Mouse (Mus musculus) thymus, postnatal 14 days (tissue): ENCODE data around the gene 1700001P01Rik.
"Not testable (repeated sequence)": the region's sequence is repeated elsewhere in the genome, so short reads cannot be mapped to it uniquely, and the experiment has no call there.

Experiments used
- DNase-seq: peaks from one replicate; pipeline ENCODE4 v3.0.0; 2021

Gene 1700001P01Rik

DNA sequence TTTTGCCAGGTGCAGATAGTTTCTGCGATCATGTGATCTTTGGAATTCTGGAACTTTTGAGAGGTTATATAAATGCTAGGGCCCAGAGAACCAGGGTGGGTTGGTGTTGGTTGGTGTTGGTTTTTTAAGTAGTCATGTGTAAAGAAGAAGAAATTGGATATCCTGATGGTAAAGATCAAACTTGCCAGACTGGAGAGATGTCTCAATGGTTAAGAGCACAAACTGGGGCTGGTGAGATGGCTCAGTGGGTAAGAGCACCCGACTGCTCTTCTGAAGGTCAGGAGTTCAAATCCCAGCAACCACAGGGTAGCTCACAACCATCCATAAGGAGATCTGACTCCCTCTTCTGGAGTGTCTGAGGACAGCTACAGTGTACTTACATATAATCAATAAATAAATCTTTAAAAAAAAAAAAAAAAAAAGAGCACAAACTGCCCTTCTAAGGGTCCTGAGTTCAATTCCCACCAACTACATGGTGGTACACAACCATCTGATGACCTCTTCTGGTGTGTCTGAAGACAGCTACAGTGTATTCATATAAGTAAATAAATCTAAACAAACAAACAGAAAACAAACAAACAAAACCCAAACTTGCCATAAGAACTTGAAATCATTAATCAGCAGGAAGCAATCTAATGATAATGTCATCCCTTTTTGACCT, 15.2 kb upstream of the 1700001P01Rik start:
- not testable (repeated sequence) for DNase-seq

DNA sequence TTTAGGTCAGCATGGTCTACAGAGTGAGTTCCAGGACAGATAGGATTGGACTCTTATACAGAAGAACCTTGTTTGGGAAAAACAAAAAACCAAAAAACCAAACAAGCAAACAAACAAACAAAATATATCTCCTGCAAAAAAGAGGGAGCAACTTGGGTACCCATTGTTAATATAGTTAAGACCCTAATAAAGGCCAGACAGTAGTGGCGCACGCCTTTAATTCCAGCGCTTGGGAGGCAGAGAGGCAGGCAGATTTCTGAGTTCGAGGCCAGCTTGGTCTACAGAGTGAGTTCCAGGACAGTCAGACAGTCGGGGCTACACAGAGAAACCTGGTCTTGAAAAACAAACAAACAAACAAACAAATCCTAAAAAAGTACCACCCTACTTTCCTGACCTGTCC, 14.0 kb upstream of the 1700001P01Rik start:
- DNase-seq: no peak

GRCm38 (mm10) chr11:97787961-97788360, 12.2 kb upstream of the 1700001P01Rik start:
- no peak for DNase-seq

GRCm38 (mm10) chr11:97782564-97782895, 6.8 kb upstream of the 1700001P01Rik start:
- no peak for DNase-seq

DNA sequence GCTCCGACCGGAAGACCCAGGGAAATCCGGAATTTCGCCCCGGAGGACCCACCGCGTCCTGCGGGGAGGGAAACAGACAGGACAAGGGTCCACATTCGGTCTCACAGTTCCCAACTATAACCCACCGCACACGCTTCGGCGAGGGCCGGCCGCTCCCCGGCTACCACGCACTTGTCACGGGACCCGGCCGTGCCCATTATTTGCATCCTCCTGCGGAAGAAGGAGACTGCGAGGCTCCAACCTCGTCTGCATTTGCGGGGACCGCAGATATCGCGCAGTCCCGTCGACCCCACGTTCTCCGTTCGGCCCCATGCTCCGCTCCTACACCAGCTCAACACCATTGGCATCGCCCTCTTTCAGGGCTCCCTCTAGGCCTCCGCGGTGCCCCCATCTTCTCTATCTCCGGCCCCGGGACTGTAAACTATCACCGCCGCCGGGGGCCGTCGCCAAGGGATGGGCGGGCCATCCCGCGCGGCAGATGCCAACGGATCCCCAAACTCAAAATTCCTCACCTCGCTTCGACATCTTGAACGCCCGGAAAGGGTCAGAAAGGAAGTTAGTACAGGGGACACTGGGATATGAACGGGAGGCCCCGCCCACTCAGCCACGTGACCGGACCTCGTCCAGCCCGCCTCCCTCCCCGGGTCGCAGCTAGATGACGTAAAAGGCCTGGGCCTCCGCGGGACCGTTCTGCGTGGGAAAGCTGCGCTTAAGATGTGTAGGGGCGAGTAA, 6.3 kb upstream of the 1700001P01Rik start, which contains the start of gene Rpl23:
Gene Rpl23, minus strand, starts transcription at position 606 of the 732 bp plus-strand sequence.
- DNase-seq: peak; percentile 99

DNA sequence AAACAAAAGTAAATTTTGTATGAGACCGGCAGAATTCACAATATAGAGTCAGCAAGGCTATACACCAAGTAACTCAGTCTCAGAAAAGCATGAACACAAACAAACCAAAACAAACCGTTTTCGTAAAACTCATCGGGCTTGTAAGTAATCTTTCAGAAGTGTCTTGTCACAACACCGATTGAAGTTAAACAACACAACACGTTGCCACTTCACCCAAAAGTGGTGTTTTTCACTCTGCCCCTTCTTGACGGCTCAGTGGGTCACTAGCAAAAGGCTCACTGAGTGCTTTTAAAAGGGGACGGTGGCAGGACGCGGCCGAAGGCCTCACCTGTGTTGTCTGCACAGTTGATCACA, 5.7 kb upstream of the 1700001P01Rik start:
- no peak for DNase-seq

- DNase-seq: no peak
These were observed 4.4 kb upstream of the 1700001P01Rik start for GRCm38 (mm10) chr11:97779968-97780701.

GRCm38 (mm10) chr11:97778918-97779317, 3.2 kb upstream of the 1700001P01Rik start:
- no peak for DNase-seq

GRCm38 (mm10) chr11:97777129-97777529, 1.4 kb upstream of the 1700001P01Rik start:
- DNase-seq: peak; percentile 34

DNA sequence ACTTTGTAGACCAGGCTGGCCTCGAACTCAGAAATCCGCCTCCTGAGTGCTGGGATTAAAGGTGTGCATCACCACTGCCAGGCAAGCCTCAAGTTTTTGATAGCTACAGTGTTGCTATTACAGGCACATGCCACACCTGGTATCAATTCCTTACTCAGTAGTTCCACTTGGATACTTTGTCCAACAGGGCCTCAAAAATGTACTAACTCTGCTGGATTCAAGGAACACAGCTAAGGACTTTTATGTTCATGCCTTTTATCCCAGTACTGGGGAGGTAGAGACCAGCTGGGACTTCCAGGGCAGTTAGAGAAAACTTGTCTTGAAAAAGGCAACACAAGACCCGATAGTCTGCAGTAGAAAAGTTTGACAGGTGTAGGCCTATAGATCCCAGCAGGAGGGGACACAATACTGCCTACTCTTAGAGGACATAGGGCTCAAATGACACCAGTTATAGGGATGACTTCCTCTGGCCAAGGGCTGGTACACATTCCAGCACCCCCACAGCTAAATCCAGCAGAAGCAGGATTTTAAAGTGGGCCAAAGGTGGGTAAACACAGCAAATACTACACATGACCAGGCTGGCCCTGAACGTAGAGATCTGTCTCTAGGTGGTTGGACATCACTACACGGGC, 895 bp upstream of the 1700001P01Rik start:
- DNase-seq: no peak

GRCm38 (mm10) chr11:97775186-97775585, 532 bp downstream of the 1700001P01Rik start:
- DNase-seq: no peak

- no peak for DNase-seq
These were observed 4.3 kb downstream of the 1700001P01Rik start for GRCm38 (mm10) chr11:97771410-97771809.

DNA sequence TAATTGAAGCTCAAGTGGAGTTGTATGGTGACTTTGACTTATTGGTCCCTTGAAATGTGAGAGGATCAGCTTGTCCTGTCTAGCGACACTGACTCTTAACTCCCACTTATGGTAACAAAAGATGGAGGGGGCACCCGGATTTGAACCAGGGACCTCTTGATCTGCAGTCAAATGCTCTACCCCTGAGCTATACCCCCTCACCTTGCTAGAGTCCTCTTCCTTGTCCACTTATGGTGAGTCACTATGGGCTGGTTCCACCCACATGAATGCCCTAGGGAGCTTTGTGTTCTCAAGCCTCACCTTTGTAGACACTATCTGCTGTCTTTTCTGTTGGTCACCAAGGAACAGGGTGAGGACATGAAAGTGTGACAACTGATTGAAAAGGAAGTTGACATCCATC, 6.0 kb downstream of the 1700001P01Rik start:
- no peak for DNase-seq

GRCm38 (mm10) chr11:97766154-97766881, 9.4 kb downstream of the 1700001P01Rik start, which contains the start of gene Cwc25:
Gene Cwc25, minus strand, starts transcription at chr11:97766556.
- DNase-seq: peak; percentile 95

DNA sequence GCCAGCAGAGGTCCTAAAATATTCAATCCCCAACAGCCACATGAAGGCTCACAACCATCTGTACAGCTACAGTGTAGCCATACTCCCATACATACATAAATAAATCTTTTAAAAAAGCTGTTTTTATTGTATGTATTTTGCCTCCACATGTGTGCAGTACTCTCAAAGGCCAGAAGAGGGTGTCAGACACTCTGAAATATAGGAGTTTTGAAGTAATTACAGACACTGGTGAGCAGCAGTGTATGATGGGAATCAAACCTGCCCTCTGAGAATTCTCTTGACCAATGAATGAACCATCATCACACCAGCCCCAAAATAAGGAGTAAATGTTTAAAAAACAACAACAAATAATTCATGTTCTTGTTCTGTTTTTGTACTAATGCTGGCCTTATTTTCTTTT, 14.1 kb downstream of the 1700001P01Rik start:
- no peak for DNase-seq

- DNase-seq: no peak
These were observed 16.8 kb downstream of the 1700001P01Rik start for GRCm38 (mm10) chr11:97758942-97759341.

- no peak for DNase-seq
These were observed 17.6 kb downstream of the 1700001P01Rik start for GRCm38 (mm10) chr11:97758125-97758524.

- DNase-seq: no peak
These were observed 22.4 kb downstream of the 1700001P01Rik start for GRCm38 (mm10) chr11:97753277-97753676.

DNA sequence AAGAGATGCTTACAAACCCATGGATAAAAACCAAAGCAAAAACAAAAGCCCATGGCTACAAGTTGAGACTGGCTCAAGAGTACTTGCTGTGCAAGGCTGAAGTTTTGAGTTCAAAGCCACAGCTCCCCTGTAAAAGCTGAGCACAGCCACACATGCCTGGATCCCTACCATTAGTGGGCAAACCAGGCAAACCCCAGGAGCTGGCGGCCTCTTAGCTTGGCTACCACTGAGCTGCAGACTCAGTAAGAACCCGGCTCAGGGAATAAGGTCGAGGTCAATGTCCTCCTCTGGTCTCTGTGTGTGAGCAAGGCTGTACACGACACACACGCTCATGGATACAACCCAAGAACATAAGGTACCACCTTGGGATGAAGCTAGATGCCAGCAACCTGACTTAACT, 27.2 kb downstream of the 1700001P01Rik start:
- DNase-seq: no peak

DNA sequence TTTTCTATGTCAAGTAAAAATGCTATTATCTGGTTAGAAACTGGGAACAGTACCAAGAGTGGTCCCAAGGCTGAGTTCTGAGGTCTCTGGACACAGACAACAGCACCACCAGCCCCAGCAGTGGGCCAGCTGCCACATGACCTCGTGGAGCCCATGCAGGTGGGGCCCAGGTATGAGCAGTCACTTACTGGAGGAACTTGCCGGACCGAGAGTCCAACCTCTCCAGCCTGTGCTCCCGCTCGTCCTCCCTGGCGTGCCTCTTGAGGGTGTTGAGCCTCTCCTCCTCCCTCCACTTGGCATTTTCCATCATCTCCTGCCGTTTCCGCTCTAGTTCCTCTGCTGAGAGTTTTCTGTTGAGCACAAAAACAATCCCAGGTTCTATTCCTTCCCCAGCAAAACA, 27.9 kb downstream of the 1700001P01Rik start:
- no peak for DNase-seq

GRCm38 (mm10) chr11:97745331-97745721, 30.4 kb downstream of the 1700001P01Rik start:
- DNase-seq: no peak

GRCm38 (mm10) chr11:97744718-97745330, 30.9 kb downstream of the 1700001P01Rik start:
- peak; percentile 99 for DNase-seq
